Mouse (Mus musculus) ES-Bruce4 (cell line): ENCODE measurements around the gene Ttc9c.

ENCODE experiments used
- CTCF ChIP-seq: IDR thresholded peaks from one replicate; pipeline ENCODE4 v1.8.1; 2011; ENCODE audit warnings: low read depth, low read length
- POLR2A ChIP-seq: IDR thresholded peaks from one replicate; pipeline ENCODE4 v1.8.1; 2011; ENCODE audit warnings: low read length; ENCODE audit not compliant: insufficient read depth

GRCm38 (mm10) chr19:8842961-8843360, 23.8 kb upstream of the Ttc9c start:
- TF ChIP-seq CTCF (no peak), POLR2A (no peak)
